Mouse (Mus musculus): ENCODE data around the gene Exd1. TPM values are rescaled to one million over a fixed set of nuclear protein-coding genes. Genes with fewer than 3 reads are reported as not detected.

The Exd1 gene
- polyA plus RNA-seq, 1 experiment from 2014 or later: 0.07 TPM

DNA sequence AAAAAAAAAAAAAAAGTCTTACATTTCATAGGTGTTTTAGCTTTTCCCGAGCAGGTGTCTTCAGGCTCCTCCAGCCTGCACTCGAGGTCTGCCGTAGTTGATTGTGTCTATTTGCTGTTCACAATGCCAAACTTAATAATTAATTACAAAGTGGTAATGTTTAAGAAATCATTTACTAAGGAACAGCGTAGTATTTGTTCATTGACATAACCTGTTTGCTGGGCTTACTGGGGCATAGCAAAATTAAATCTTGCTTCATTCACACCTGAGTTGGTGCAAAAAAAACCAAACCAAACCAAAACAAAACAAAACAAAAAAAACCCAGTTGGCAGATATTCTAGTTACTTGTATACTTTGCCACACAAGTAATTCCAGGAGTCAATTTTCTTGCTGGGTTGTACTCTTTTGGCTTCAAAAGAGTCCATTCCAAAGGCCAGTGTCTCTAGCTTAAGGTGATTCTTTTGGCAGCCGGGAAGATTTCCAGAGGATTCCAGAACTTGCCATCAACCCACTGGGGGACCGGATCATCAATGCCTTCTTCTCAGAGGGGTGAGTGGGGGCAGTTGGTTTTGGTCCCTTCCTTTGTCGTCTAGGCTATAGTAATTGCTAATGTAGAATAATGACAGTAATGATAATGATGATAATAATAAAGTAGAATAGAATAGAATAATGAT, 18.9 kb upstream of the Exd1 start:
- no peak overlapping the region for H3K9ac ChIP-seq
- H3K27me3 ChIP-seq (replicated peaks): no peaks in the 10 kb centered on the region
- H3K4me2 ChIP-seq: no peak overlapping the region
- no peaks in the 10 kb centered on the region for H3K9me3 ChIP-seq (replicated peaks)
- peaks cover 26% of the 10 kb centered on the region for H3K36me3 ChIP-seq
- WGBS (ENCODE audit: insufficient replicate concordance): 75% methylated on average over 7 of the region's 7 CpGs
- no peak for ATAC-seq
- H3K27ac ChIP-seq: no peak overlapping the region
- no peak overlapping the region for H3K4me3 ChIP-seq
- H3K4me1 ChIP-seq: peaks cover 5% of the 10 kb centered on the region

DNA sequence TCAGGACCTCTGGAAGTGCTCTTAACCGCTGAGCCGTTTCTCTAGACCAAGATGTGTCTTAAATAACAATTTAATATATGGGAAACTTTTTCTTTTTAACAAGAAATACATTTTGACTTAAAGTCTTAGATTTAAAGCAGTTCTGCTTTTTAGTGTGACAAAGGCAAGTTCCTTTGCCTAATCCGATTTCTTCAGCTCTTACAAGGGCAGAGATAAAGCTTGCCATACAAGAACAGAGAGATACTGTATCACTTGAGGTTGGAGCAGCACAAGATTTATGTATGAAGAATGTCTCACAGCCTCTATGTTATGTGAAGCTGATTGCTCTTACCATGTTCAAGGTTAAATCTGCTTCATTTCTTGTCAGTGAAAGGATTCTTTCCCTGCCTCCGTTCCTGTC, 17.9 kb upstream of the Exd1 start:
- H3K27ac ChIP-seq: no peak overlapping the region
- WGBS (ENCODE audit: insufficient replicate concordance): 76% methylated on average over 4 of the region's 4 CpGs
- H3K4me2 ChIP-seq: no peak overlapping the region
- H3K36me3 ChIP-seq: peaks cover 26% of the 10 kb centered on the region
- peaks cover 5% of the 10 kb centered on the region for H3K4me1 ChIP-seq
- no peak overlapping the region for H3K4me3 ChIP-seq
- H3K9ac ChIP-seq: no peak overlapping the region
- no peak for ATAC-seq
- no peaks in the 10 kb centered on the region for H3K27me3 ChIP-seq (replicated peaks)
- no peaks in the 10 kb centered on the region for H3K9me3 ChIP-seq (replicated peaks)

DNA sequence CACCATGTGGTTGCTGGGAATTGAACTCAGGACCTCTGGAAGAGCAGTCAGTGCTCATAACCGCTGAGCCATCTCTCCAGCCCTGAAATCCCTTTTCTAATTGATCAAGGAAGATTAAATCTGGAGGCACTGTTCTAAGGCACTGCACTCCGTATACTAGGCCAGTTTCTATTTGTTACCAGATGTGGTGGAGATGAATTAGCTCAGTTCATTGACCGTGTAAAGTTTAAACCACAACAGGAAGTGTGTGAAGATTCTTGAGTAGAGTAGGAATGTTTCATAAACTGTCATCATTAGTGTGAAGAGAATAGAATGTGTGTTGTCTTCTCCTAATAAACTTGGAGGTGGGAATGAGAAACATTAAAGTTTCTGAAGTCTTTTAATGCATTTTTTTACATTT, 14.4 kb upstream of the Exd1 start:
- Histone ChIP-seq H3K4me1 (peaks cover 11% of the 10 kb centered on the region), H3K36me3 (peaks cover 20% of the 10 kb centered on the region), H3K27ac (no peak overlapping the region), H3K4me2 (no peak overlapping the region), H3K9me3 (replicated peaks) (no peaks in the 10 kb centered on the region), H3K4me3 (no peak overlapping the region), H3K27me3 (replicated peaks) (no peaks in the 10 kb centered on the region), H3K9ac (no peak overlapping the region)
- 58% methylated on average over 3 of the region's 3 CpGs for WGBS (ENCODE audit: insufficient replicate concordance)
- ATAC-seq: no peak

DNA sequence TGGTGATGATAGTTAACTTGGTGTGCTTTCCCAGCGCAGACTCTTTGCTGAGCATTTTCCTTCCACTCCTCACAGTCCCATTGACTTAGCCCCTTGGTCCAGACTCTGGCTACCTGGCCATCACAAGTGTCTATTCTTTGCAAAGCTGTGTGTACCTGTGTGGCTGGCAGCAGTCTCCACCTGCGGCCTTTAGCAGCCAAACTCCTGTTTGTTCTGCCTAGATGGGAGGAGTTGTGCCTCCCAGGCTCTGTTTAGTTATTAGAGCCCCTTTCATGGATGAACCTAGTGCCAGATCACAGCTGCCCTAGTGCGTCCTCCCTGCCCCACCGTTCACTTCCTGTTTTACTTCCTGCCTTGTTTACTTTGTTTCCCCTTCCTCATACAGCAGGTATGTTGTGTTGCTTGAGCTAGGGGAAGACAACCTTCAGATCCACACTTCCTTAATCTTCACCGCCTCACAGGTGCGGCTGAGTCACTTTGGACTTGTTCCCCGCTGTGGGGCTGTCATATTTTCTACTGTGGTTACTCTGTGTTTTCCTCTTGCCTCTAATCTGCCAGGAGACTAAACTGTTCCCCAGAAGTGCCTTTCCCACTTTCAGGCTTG, 11.4 kb upstream of the Exd1 start:
- H3K4me2 ChIP-seq: no peak overlapping the region

DNA sequence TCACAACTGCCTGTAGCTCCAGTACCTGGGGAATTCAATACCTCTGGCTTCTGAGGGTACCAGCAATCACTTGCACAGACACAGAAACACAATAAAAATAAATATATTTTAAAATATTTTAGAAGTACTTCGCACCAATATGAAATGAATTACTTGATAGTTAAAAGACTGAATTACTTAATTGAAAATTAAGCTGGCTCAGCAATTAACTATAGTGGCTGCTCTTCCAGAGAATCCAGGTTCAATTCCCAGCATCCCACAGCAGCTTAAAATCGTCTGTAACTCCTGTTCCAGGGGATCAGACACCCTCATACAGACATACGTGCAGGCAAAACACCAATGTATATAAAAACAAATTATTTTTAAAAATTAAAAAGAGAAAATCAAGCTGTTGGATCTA, 10.6 kb upstream of the Exd1 start:
- Histone ChIP-seq H3K9me3 (replicated peaks) (no peaks in the 10 kb centered on the region), H3K4me1 (peaks cover 15% of the 10 kb centered on the region), H3K27me3 (replicated peaks) (no peaks in the 10 kb centered on the region), H3K9ac (no peak overlapping the region), H3K36me3 (peaks cover 4% of the 10 kb centered on the region; the same call in 1 of the 2 replicates), H3K27ac (no peak overlapping the region), H3K4me3 (no peak overlapping the region), H3K4me2 (no peak overlapping the region)
- no peak for ATAC-seq
- WGBS (ENCODE audit: insufficient replicate concordance): 79% methylated on average over 3 of the region's 3 CpGs

More for the DNA sequence above, 11.4 kb upstream of the Exd1 start:
- Histone ChIP-seq H3K27me3 (replicated peaks) (no peaks in the 10 kb centered on the region), H3K36me3 (peaks cover 10% of the 10 kb centered on the region; the same call in 1 of the 2 replicates), H3K9ac (no peak overlapping the region), H3K4me3 (no peak overlapping the region), H3K27ac (peak overlapping the region; percentile 25; the same call in 1 of the 2 replicates), H3K4me1 (peaks cover 11% of the 10 kb centered on the region), H3K9me3 (replicated peaks) (no peaks in the 10 kb centered on the region)
- no peak for ATAC-seq
- 43% methylated on average over 7 of the region's 7 CpGs for WGBS (ENCODE audit: insufficient replicate concordance)

DNA sequence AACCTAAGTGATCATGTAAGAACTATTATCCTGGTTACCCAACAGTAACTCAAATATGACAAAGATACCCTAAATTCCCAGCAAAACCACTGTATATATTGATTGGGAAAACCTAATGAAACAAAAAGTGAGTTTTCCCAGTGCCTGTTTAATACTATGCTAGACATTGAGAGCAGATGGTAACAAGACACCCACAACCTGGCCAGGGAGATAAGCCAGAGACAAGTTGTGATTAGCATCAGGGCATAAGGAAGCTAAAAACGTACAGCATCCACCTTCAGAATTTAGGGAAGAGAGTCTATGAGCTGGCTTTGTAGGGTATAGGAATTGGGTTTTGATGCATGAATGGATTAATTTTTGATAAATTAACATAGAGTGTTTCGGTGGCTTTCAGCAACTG, 2.3 kb upstream of the Exd1 start:
- H3K9ac ChIP-seq: no peak overlapping the region
- no peaks in the 10 kb centered on the region for H3K9me3 ChIP-seq (replicated peaks)
- no peaks in the 10 kb centered on the region for H3K27me3 ChIP-seq (replicated peaks)
- ATAC-seq: no peak
- H3K4me2 ChIP-seq: peak overlapping the region; percentile 72
- no peak overlapping the region for H3K27ac ChIP-seq
- H3K4me3 ChIP-seq: 0 out of 2 replicates have a peak overlapping the region, but pooled peaks have one; percentile 9
- WGBS (ENCODE audit: insufficient replicate concordance): 50% methylated on average over 2 of the region's 2 CpGs
- 0 out of 2 replicates have a peak, but pooled peaks cover 2% of the 10 kb centered on the region for H3K36me3 ChIP-seq
- H3K4me1 ChIP-seq: peaks cover 45% of the 10 kb centered on the region

DNA sequence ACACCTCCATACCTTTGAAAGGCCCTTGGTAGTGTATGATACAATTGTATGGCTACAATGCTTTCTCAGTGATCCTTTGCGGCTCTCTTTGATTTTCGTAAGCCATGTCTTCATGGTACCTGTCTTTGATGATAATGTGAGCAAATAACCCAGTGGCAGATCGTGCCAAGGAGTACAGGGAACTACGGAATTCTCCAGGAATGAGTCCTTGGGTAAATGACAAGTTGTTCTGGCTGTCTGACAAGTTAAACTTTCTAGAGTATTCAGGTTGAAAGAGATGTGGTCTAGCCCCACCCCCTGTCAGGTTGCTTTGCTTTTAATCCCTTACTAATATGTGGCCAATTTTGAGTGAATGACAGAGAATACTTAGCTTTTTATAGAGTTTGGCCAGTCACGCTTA, 1.3 kb upstream of the Exd1 start:
- H3K36me3 ChIP-seq: 0 out of 2 replicates have a peak, but pooled peaks cover 2% of the 10 kb centered on the region
- peak overlapping the region; percentile 72 for H3K4me2 ChIP-seq
- H3K27me3 ChIP-seq (replicated peaks): no peaks in the 10 kb centered on the region
- H3K27ac ChIP-seq: no peak overlapping the region
- WGBS (ENCODE audit: insufficient replicate concordance): 75% methylated on average over 5 of the region's 5 CpGs
- peaks cover 45% of the 10 kb centered on the region for H3K4me1 ChIP-seq
- ATAC-seq: no peak
- peak overlapping the region; percentile 90 for H3K9ac ChIP-seq
- no peaks in the 10 kb centered on the region for H3K9me3 ChIP-seq (replicated peaks)
- H3K4me3 ChIP-seq: peak overlapping the region; percentile 89

DNA sequence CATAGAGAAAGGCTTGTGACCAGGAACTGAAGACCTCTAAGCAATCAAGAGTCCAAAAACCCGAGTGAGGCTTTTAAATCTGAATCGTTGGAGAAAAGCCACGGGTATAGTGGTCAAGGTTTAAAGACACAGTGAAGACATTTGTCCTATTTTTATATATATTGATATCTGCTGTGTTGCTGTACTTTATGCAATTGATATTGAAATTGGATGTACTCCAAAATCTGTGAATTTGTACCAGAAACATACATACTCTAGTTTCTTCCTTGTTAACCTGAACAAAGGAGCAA, 889 bp upstream of the Exd1 start:
- no peak for ATAC-seq
- H3K27ac ChIP-seq: peak overlapping the region; percentile 89
- H3K9ac ChIP-seq: peak overlapping the region; percentile 90
- 11% methylated on average over 3 of the region's 3 CpGs for WGBS (ENCODE audit: insufficient replicate concordance)
- 0 out of 2 replicates have a peak, but pooled peaks cover 2% of the 10 kb centered on the region for H3K36me3 ChIP-seq
- H3K27me3 ChIP-seq (replicated peaks): no peaks in the 10 kb centered on the region
- H3K4me3 ChIP-seq: peak overlapping the region; percentile 89
- H3K4me1 ChIP-seq: peaks cover 43% of the 10 kb centered on the region
- H3K4me2 ChIP-seq: peak overlapping the region; percentile 72
- no peaks in the 10 kb centered on the region for H3K9me3 ChIP-seq (replicated peaks)

DNA sequence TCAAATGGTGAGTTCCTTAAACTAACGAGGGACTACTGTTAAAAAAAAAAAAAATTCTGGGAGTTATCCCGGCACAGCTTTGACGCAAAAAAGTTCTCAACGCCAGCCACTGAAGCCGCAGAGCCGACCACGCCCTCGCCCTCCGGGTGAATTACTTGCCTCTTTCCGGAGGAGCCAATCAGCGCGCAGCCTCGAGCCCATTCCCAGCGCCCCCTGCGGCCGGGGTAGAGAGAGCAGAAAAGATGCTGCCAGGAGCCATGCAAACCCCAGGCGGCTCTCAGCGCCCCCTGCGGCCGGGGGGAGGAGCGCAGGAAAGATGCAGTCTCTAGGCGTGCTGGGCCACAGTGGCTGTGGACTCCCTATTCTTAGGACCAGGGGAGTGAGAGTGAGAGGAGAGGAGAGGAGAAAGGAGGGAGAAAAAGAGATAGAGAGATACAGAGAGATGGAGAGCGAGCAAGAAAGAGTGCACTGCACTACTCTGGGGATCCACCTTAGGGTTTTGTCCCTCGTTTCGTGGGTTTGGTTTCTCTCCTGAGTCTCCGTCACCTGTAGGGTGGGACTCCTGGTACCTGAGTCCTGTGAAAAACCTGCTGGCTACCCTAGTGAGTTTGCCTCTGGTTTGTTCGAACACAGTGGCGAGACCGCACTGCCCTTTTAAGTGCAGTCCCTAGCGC, 442 bp downstream of the Exd1 start:
- H3K4me2 ChIP-seq: peak overlapping the region; percentile 72
- peak overlapping the region; percentile 67 for H3K9ac ChIP-seq
- H3K36me3 ChIP-seq: 0 out of 2 replicates have a peak, but pooled peaks cover 2% of the 10 kb centered on the region
- H3K27ac ChIP-seq: peak overlapping the region; percentile 86
- peak; percentile 79 for ATAC-seq
- H3K9me3 ChIP-seq (replicated peaks): no peaks in the 10 kb centered on the region
- peaks cover 36% of the 10 kb centered on the region for H3K4me1 ChIP-seq
- no peaks in the 10 kb centered on the region for H3K27me3 ChIP-seq (replicated peaks)
- under 1% methylated on average over 30 of the region's 30 CpGs for WGBS (ENCODE audit: insufficient replicate concordance)
- peak overlapping the region; percentile 89 for H3K4me3 ChIP-seq

DNA sequence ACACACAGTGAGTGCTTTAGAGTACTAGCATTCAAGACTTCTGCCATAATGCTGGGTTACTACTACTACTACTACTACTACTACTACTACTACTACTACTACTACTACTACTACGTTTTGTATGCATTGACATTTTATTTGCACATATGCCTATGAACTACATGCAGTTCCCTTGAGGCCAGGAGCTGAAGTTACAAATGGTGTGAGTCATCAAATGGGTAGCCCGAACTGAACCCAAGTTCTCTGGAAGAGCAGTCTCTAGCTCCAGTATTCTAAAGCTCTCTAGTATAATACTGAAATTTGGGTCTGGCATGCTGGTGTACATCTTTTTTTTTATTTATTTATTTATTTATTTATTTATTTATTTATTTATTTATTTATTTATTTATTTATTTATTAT, 3.8 kb downstream of the Exd1 start:
- Histone ChIP-seq H3K27ac (no peak overlapping the region), H3K9me3 (replicated peaks) (no peaks in the 10 kb centered on the region), H3K4me1 (peaks cover 18% of the 10 kb centered on the region), H3K4me2 (no peak overlapping the region), H3K4me3 (no peak overlapping the region), H3K27me3 (replicated peaks) (no peaks in the 10 kb centered on the region), H3K36me3 (no peaks in the 10 kb centered on the region), H3K9ac (no peak overlapping the region)
- 52% methylated on average over 2 of the region's 2 CpGs for WGBS (ENCODE audit: insufficient replicate concordance)
- ATAC-seq: no peak

DNA sequence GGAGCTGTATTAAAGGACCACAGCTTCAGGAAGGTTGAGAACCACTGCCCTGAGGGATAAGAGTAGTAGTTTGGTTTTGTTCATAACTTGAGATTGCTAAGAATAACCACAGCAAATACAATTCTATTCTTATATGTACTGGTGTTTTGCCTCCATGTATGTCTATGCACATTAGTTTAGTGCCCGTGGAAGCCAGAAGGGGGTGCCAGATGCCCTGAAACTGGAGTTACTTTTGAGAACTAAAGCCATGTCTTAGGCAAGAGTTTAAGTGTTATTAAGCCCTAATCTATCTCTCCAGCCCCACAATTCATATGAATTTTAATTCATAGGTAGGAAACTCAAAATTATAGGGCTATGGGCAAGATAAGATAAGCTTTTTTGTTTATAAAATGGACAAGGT, 5.3 kb downstream of the Exd1 start:
- peaks cover 10% of the 10 kb centered on the region for H3K4me1 ChIP-seq
- no peak overlapping the region for H3K9ac ChIP-seq
- H3K27me3 ChIP-seq (replicated peaks): no peaks in the 10 kb centered on the region
- 18% methylated on average over 1 of the region's 1 CpGs for WGBS (ENCODE audit: insufficient replicate concordance)
- no peak for ATAC-seq
- H3K4me2 ChIP-seq: no peak overlapping the region
- H3K36me3 ChIP-seq: no peaks in the 10 kb centered on the region
- H3K27ac ChIP-seq: no peak overlapping the region
- no peaks in the 10 kb centered on the region for H3K9me3 ChIP-seq (replicated peaks)
- H3K4me3 ChIP-seq: no peak overlapping the region

DNA sequence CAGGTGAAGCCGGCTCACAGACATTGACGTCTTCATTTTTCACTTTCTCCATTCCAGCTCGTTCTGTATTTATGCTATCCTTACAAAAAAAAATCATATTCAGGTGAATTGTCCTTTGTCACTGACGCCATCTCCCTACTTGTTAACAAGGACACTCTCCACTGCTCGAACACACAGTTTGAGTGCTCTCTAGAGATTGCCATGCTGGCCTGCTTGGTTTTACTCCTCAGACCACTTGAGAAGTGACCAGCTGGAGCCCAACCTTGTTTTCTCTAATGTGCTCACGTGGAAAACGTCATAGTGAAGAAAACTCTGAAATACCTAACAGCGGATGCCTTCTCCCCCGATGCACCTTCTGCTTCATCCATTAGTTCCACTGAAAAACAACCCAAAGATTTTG, 8.6 kb downstream of the Exd1 start:
- H3K9me3 ChIP-seq (replicated peaks): no peaks in the 10 kb centered on the region
- ATAC-seq: no peak
- no peak overlapping the region for H3K4me3 ChIP-seq
- no peak overlapping the region for H3K27ac ChIP-seq
- H3K4me1 ChIP-seq: no peaks in the 10 kb centered on the region
- no peak overlapping the region for H3K9ac ChIP-seq
- H3K27me3 ChIP-seq (replicated peaks): no peaks in the 10 kb centered on the region
- H3K4me2 ChIP-seq: no peak overlapping the region
- H3K36me3 ChIP-seq: no peaks in the 10 kb centered on the region
- 71% methylated on average over 9 of the region's 9 CpGs for WGBS (ENCODE audit: insufficient replicate concordance)

Measured in liver, embryonic 12.5 days (tissue).